Mouse (Mus musculus) neural tube, embryonic 13.5 days (tissue): ENCODE measurements around the gene Adprhl2. TPM values are rescaled to one million over a fixed set of nuclear protein-coding genes. Genes with fewer than 3 reads are reported as not detected.

ENCODE experiments used
- ATAC-seq: fragments of 200-750 bp; cut with Nextera tagmentation; 2 replicates; pipeline ENCODE4 v1.8.0; 2017; ENCODE audit warnings: low read depth, mild to moderate bottlenecking, moderate TSS enrichment, moderate library complexity
- H3K27ac ChIP-seq: fragments of 300-500 bp; sonication (generic); replicated peaks from 2 replicates; pipeline ENCODE4 v1.5.1; 2015; ENCODE audit warnings: moderate library complexity, mild to moderate bottlenecking, inconsistent platforms
- H3K27me3 ChIP-seq: fragments of 300-500 bp; sonication (generic); 2 replicates; pipeline ENCODE4 v1.6.1; 2015; ENCODE audit warnings: mild to moderate bottlenecking, inconsistent platforms
- H3K36me3 ChIP-seq: fragments of 300-500 bp; sonication (generic); 2 replicates; pipeline ENCODE4 v1.6.1; 2015; ENCODE audit warnings: mild to moderate bottlenecking, inconsistent platforms
- H3K4me1 ChIP-seq: fragments of 300-500 bp; sonication (generic); replicated peaks from 2 replicates; pipeline ENCODE4 v1.6.1; 2015; ENCODE audit warnings: inconsistent platforms
- H3K4me2 ChIP-seq: fragments of 300-500 bp; sonication (generic); 2 replicates; pipeline ENCODE4 v1.6.1; 2015; ENCODE audit warnings: inconsistent platforms, mild to moderate bottlenecking, moderate library complexity
- H3K4me3 ChIP-seq: fragments of 300-500 bp; sonication (generic); 2 replicates; pipeline ENCODE4 v1.5.1; 2015; ENCODE audit warnings: mild to moderate bottlenecking, inconsistent platforms
- H3K9ac ChIP-seq: fragments of 300-500 bp; sonication (generic); 2 replicates; pipeline ENCODE4 v1.6.1; 2015; ENCODE audit warnings: moderate library complexity, mild to moderate bottlenecking, inconsistent platforms
- H3K9me3 ChIP-seq: fragments of 300-500 bp; sonication (generic); 2 replicates; pipeline ENCODE4 v1.6.1; 2016; ENCODE audit warnings: inconsistent platforms
- WGBS: fragments of 180-500 bp; shearing (Covaris S2); methylation state at CpG from one replicate; pipeline ENCODE4 v1.1.7; 2015; 5-methylcytosine and 5-hydroxymethylcytosine counted together
- polyA plus RNA-seq: library from polyadenylated mRNA; unstranded; fragments of >200 nt; fragmentation: Nextera tagmentation; extraction: Ambion mirVana; gene quantifications from 2 replicates; pipeline ENCODE4 v1.2.1, GENCODE M21; 2015

Adprhl2 gene
- polyA plus RNA-seq, 1 experiment from 2014 or later, result 69.5 TPM

- Histone ChIP-seq H3K9me3 (no peaks in the 10 kb centered on the region), H3K4me3 (no peak overlapping the region), H3K27ac (no peak overlapping the region), H3K4me1 (peaks cover 18% of the 10 kb centered on the region), H3K9ac (no peak overlapping the region), H3K4me2 (no peak overlapping the region), H3K36me3 (no peaks in the 10 kb centered on the region), H3K27me3 (peaks cover 48% of the 10 kb centered on the region)
- 85% methylated on average over 8 of the region's 8 CpGs for WGBS
- ATAC-seq, result no peak
Observed at GRCm38 (mm10) chr4:126283582-126283981, 37.9 kb downstream of the Adprhl2 start.

GRCm38 (mm10) chr4:126281706-126282105 is 39.8 kb downstream of the Adprhl2 start:
- peaks cover 30% of the 10 kb centered on the region for H3K27me3 ChIP-seq
- ATAC-seq, result no peak
- peaks cover 11% of the 10 kb centered on the region for H3K4me1 ChIP-seq
- H3K4me2 ChIP-seq, result no peak overlapping the region
- 74% methylated on average over 9 of the region's 9 CpGs for WGBS
- no peak overlapping the region for H3K9ac ChIP-seq
- no peaks in the 10 kb centered on the region for H3K36me3 ChIP-seq
- H3K9me3 ChIP-seq, result no peaks in the 10 kb centered on the region
- H3K27ac ChIP-seq, result no peak overlapping the region
- H3K4me3 ChIP-seq, result no peak overlapping the region

- Histone ChIP-seq H3K4me2 (no peak overlapping the region), H3K9me3 (no peaks in the 10 kb centered on the region), H3K4me1 (0 out of 2 replicates have a peak, but pooled peaks cover 5% of the 10 kb centered on the region), H3K9ac (no peak overlapping the region), H3K36me3 (peaks cover 20% of the 10 kb centered on the region), H3K27ac (no peak overlapping the region), H3K4me3 (no peak overlapping the region), H3K27me3 (peaks cover 7% of the 10 kb centered on the region; the same call in 1 of the 2 replicates)
- WGBS, result 48% methylated on average over 9 of the region's 9 CpGs
- ATAC-seq, result no peak
Observed at GRCm38 (mm10) chr4:126278961-126279360, 42.5 kb downstream of the Adprhl2 start.

- 0 out of 2 replicates have a peak, but pooled peaks cover 5% of the 10 kb centered on the region for H3K4me1 ChIP-seq
- no peak overlapping the region for H3K27ac ChIP-seq
- H3K4me2 ChIP-seq, result no peak overlapping the region
- no peak overlapping the region for H3K4me3 ChIP-seq
- no peak for ATAC-seq
- WGBS, result 26% methylated on average over 9 of the region's 9 CpGs
- no peaks in the 10 kb centered on the region for H3K9me3 ChIP-seq
- peaks cover 24% of the 10 kb centered on the region for H3K36me3 ChIP-seq
- 0 out of 2 replicates have a peak, but pooled peaks cover 3% of the 10 kb centered on the region for H3K27me3 ChIP-seq
- H3K9ac ChIP-seq, result no peak overlapping the region
Observed at GRCm38 (mm10) chr4:126278565-126278915, 43.0 kb downstream of the Adprhl2 start.

- no peak overlapping the region for H3K27ac ChIP-seq
- peaks cover 29% of the 10 kb centered on the region for H3K36me3 ChIP-seq
- 8% methylated on average over 13 of the region's 13 CpGs for WGBS
- H3K9me3 ChIP-seq, result no peaks in the 10 kb centered on the region
- H3K27me3 ChIP-seq, result no peaks in the 10 kb centered on the region
- ATAC-seq, result peak; percentile 64; the same call in 1 of the 2 replicates
- 0 out of 2 replicates have a peak, but pooled peaks cover 5% of the 10 kb centered on the region for H3K4me1 ChIP-seq
- H3K4me2 ChIP-seq, result no peak overlapping the region
- H3K9ac ChIP-seq, result peak overlapping the region; percentile 32; the same call in 1 of the 2 replicates
- no peak overlapping the region for H3K4me3 ChIP-seq
Observed at GRCm38 (mm10) chr4:126277906-126278564, 43.5 kb downstream of the Adprhl2 start.

GRCm38 (mm10) chr4:126275681-126276131 is 45.8 kb downstream of the Adprhl2 start:
- Histone ChIP-seq H3K27me3 (no peaks in the 10 kb centered on the region), H3K27ac (no peak overlapping the region)
- WGBS, result 82% methylated on average over 13 of the region's 13 CpGs

GRCm38 (mm10) chr4:126275081-126275480 is 46.4 kb downstream of the Adprhl2 start:
- ATAC-seq, result no peak
- Histone ChIP-seq H3K9ac (no peak overlapping the region), H3K4me2 (no peak overlapping the region), H3K9me3 (no peaks in the 10 kb centered on the region), H3K4me3 (no peak overlapping the region), H3K36me3 (peaks cover 38% of the 10 kb centered on the region), H3K4me1 (0 out of 2 replicates have a peak, but pooled peaks cover 5% of the 10 kb centered on the region), H3K27me3 (no peaks in the 10 kb centered on the region), H3K27ac (no peak overlapping the region)
- WGBS, result 93% methylated on average over 4 of the region's 4 CpGs

More at GRCm38 (mm10) chr4:126275681-126276131, 45.8 kb downstream of the Adprhl2 start:
- H3K4me1 ChIP-seq, result 0 out of 2 replicates have a peak, but pooled peaks cover 5% of the 10 kb centered on the region
- no peak overlapping the region for H3K4me2 ChIP-seq
- peaks cover 38% of the 10 kb centered on the region for H3K36me3 ChIP-seq
- ATAC-seq, result no peak
- no peaks in the 10 kb centered on the region for H3K9me3 ChIP-seq
- no peak overlapping the region for H3K9ac ChIP-seq
- H3K4me3 ChIP-seq, result no peak overlapping the region

- ATAC-seq, result no peak
- no peak overlapping the region for H3K4me2 ChIP-seq
- no peaks in the 10 kb centered on the region for H3K9me3 ChIP-seq
- no peak overlapping the region for H3K9ac ChIP-seq
- no peaks in the 10 kb centered on the region for H3K27me3 ChIP-seq
- H3K27ac ChIP-seq, result no peak overlapping the region
- H3K4me1 ChIP-seq, result 0 out of 2 replicates have a peak, but pooled peaks cover 2% of the 10 kb centered on the region
- no peak overlapping the region for H3K4me3 ChIP-seq
- 79% methylated on average over 13 of the region's 13 CpGs for WGBS
- peaks cover 38% of the 10 kb centered on the region for H3K36me3 ChIP-seq
Observed at GRCm38 (mm10) chr4:126273753-126274152, 47.8 kb downstream of the Adprhl2 start.

GRCm38 (mm10) chr4:126269292-126269691 is 52.2 kb downstream of the Adprhl2 start:
- Histone ChIP-seq H3K27me3 (no peaks in the 10 kb centered on the region), H3K4me3 (no peak overlapping the region), H3K9me3 (no peaks in the 10 kb centered on the region), H3K27ac (no peak overlapping the region), H3K9ac (no peak overlapping the region), H3K4me2 (no peak overlapping the region), H3K4me1 (0 out of 2 replicates have a peak, but pooled peaks cover 3% of the 10 kb centered on the region), H3K36me3 (peaks cover 21% of the 10 kb centered on the region)
- no peak for ATAC-seq
- 84% methylated on average over 3 of the region's 3 CpGs for WGBS

Other genes with a start within 250 kb of the Adprhl2 start
- gene Lsm10, start 225.1 kb downstream of the Adprhl2 start, polyA plus RNA-seq, result 47.7 and 54.3 TPM in 2 replicates
- gene Stk40, start 217.7 kb downstream of the Adprhl2 start, polyA plus RNA-seq, result 33.9 and 37.7 TPM in 2 replicates
- 15.3 and 19.8 TPM in 2 replicates for gene Eva1b, start 174.0 kb downstream of the Adprhl2 start, polyA plus RNA-seq
- 0.89 and 2.0 TPM in 2 replicates for gene Sh3d21, start 158.2 kb downstream of the Adprhl2 start, polyA plus RNA-seq
- gene Thrap3, start 118.9 kb downstream of the Adprhl2 start, polyA plus RNA-seq, result 143 and 165 TPM in 2 replicates
- 90.3 and 94.4 TPM in 2 replicates for gene Map7d1, start 65.4 kb downstream of the Adprhl2 start, polyA plus RNA-seq
- gene Trappc3, start 59.4 kb downstream of the Adprhl2 start, polyA plus RNA-seq, result 147 and 160 TPM in 2 replicates
- gene Col8a2, start 34.9 kb downstream of the Adprhl2 start, polyA plus RNA-seq, result 7.4 and 9.5 TPM in 2 replicates
- gene Tekt2, start 4.0 kb upstream of the Adprhl2 start, polyA plus RNA-seq, result 6.6 and 6.7 TPM in 2 replicates
- gene Ago3, start 107.9 kb upstream of the Adprhl2 start, polyA plus RNA-seq, result 16.5 and 17.4 TPM in 2 replicates
- 11.5 and 12.1 TPM in 2 replicates for gene Ago1, start 146.9 kb upstream of the Adprhl2 start, polyA plus RNA-seq
- 8.7 and 9.1 TPM in 2 replicates for gene Ago4, start 211.8 kb upstream of the Adprhl2 start, polyA plus RNA-seq
- 6.5 and 8.6 TPM in 2 replicates for gene Clspn, start 235.2 kb upstream of the Adprhl2 start, polyA plus RNA-seq